Mouse (Mus musculus): ENCODE measurements around the gene Tifab. TPM values are rescaled to one million over a fixed set of nuclear protein-coding genes. Genes with fewer than 3 reads are reported as not detected.

Gene Tifab
- polyA plus RNA-seq, 1 experiment: 13.9 TPM

DNA sequence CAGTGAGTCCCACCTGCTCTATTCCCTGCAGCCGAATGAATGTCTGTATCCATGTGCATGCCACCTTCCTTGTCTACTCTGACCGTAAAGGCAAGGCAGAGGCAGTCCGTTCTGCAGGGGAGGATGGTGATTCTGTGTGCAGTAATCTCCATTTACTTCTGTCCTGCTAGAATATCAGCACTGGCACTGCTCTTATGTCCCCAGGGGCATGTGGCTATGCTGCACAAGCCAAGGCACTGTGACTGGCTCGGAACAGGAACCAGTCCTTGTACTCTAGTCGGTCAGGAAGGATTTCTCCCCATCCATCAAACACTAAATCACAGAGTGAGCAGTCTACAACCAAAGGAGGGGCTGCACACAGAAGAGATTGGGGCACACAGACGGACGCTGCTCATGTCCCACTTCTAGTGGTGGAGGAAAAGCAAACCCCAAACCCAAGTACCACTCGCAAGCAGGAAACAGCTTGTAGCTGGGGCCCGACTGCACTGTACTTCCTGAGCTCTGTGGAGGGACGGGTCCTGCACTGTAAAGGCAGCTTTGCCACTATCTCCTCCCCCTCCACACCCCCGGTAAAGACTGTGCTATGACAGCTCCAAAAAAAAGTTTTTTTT is 46.3 kb downstream of the Tifab start:
- DNase-seq: no peak
- Histone ChIP-seq H3K4me3 (replicated peaks; ENCODE audit: extremely low read depth, low read depth, low read length) (no peak overlapping the region), H3K4me1 (ENCODE audit: control insufficient read depth, insufficient read depth, low read length) (peaks cover 10% of the 10 kb centered on the region; the same call in 1 of the 2 replicates)
- TF ChIP-seq CTCF (IDR thresholded peaks at IDR 0.05; ENCODE audit: insufficient read depth, low read length) (no peak), POLR2A (IDR thresholded peaks at IDR 0.05; ENCODE audit: borderline replicate concordance, extremely low read depth, low read depth, low read length) (no peak)
- 38% methylated on average over 11 of the region's 11 CpGs for WGBS

DNA sequence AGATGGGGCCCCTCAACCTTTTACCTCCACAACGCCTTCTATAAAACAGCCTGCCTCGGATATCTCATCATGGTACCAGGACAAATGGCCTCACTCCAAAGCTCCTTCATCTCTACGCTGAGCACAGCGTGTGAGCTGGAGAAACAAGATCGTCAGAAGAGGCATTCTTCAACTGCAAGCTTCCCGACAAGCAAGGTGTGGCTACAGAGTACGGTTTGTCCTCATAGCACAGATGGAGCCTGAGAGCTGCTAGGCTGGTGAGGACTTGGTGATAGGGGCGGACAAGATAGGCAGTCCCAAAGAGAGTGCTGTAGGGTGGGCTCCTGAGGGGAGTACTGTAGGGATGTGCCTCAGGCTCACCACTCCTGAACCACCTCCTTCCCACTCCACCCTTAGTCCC is 48.1 kb downstream of the Tifab start:
- WGBS: 60% methylated on average over 8 of the region's 8 CpGs
- DNase-seq: no peak
- TF ChIP-seq POLR2A (IDR thresholded peaks at IDR 0.05; ENCODE audit: borderline replicate concordance, extremely low read depth, low read depth, low read length) (no peak), CTCF (IDR thresholded peaks at IDR 0.05; ENCODE audit: insufficient read depth, low read length) (no peak)

DNA sequence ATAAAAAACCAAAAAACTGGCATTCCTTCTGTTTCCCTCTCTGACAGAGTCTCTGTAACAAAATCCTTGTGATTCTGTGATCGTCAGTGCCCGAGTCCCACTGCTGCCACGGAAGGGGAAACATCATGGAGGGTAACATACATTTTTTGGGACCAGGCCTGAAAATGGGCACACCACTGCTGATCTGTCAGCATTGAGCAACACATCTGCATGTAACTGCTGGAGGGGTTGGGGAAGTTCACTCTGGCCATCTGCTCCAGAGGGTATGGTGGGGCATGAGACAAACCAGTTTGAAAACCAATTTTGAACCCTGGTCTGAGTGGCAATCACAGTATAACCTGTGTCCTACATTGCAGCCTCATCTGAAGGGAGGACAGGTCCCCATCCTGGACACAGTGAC is 49.1 kb downstream of the Tifab start:
- DNase-seq: no peak
- Histone ChIP-seq H3K4me1 (ENCODE audit: control insufficient read depth, insufficient read depth, low read length) (peaks cover 10% of the 10 kb centered on the region; the same call in 1 of the 2 replicates), H3K4me3 (replicated peaks; ENCODE audit: extremely low read depth, low read depth, low read length) (no peak overlapping the region)
- WGBS: 91% methylated on average over 3 of the region's 3 CpGs
- TF ChIP-seq CTCF (IDR thresholded peaks at IDR 0.05; ENCODE audit: insufficient read depth, low read length) (no peak), POLR2A (IDR thresholded peaks at IDR 0.05; ENCODE audit: borderline replicate concordance, extremely low read depth, low read depth, low read length) (no peak)

More for the DNA sequence above, 48.1 kb downstream of the Tifab start:
- no peak overlapping the region for H3K4me3 ChIP-seq (replicated peaks; ENCODE audit: extremely low read depth, low read depth, low read length)
- H3K4me1 ChIP-seq (ENCODE audit: control insufficient read depth, insufficient read depth, low read length): peaks cover 10% of the 10 kb centered on the region; the same call in 1 of the 2 replicates

DNA sequence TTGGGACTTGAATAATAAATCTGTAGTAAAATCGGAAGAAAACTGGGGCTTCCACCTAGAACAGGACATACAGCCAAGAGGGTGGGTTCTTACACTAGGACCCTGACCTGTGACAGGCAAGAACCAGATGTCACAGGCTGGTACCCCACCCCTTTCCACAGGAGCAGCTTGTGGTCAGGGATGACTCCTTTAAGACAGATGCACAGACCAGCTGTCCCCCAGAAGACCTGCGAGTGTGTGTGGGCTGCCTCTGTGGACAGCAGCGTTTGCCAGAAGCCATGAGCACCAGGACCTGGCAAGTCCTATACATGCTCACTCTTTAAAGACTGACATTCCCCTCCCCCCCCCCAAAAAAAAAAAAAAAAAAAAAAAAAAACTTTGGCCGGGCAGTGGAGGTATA is 49.7 kb downstream of the Tifab start:
- DNase-seq: no peak
- TF ChIP-seq POLR2A (IDR thresholded peaks at IDR 0.05; ENCODE audit: borderline replicate concordance, extremely low read depth, low read depth, low read length) (no peak), CTCF (IDR thresholded peaks at IDR 0.05; ENCODE audit: insufficient read depth, low read length) (no peak)
- 70% methylated on average over 4 of the region's 4 CpGs for WGBS
- Histone ChIP-seq H3K4me1 (ENCODE audit: control insufficient read depth, insufficient read depth, low read length) (peaks cover 10% of the 10 kb centered on the region; the same call in 1 of the 2 replicates), H3K4me3 (replicated peaks; ENCODE audit: extremely low read depth, low read depth, low read length) (no peak overlapping the region)

DNA sequence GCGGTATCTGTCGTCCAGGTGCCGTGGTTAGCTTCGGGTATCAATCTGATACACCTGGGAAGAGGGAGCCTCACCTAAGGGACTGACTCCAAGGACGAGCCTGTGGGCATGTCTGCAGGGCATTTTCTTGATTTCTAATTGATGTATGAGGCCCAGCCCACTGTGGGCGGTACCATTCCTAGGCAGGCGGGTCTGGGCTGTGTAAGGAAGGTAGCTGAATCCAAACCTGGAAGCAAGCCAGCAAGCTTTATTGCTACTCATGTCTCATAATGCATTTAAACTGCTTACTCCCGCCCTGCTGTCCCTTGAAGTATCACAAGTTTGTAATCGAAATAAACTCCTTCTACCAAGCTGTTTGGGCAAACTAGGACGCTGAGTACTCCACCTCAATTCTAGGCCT is 53.1 kb downstream of the Tifab start:
- TF ChIP-seq CTCF (IDR thresholded peaks at IDR 0.05; ENCODE audit: insufficient read depth, low read length) (no peak), POLR2A (IDR thresholded peaks at IDR 0.05; ENCODE audit: borderline replicate concordance, extremely low read depth, low read depth, low read length) (no peak)
- H3K4me3 ChIP-seq (replicated peaks; ENCODE audit: extremely low read depth, low read depth, low read length): no peak overlapping the region
- no peaks in the 10 kb centered on the region for H3K4me1 ChIP-seq (ENCODE audit: control insufficient read depth, insufficient read depth, low read length)
- 92% methylated on average over 10 of the region's 10 CpGs for WGBS
- no peak for DNase-seq

Other genes starting within 250 kb of the Tifab start
- 85.2 and 110 TPM in 2 replicates for gene H2afy, start 42.5 kb downstream of the Tifab start, polyA plus RNA-seq (2012; rRNA removed)
- gene Neurog1, start 73.3 kb upstream of the Tifab start, polyA plus RNA-seq (2012; rRNA removed): not detected in 2 replicates
- 285 and 286 TPM in 2 replicates for gene Cxcl14, start 117.7 kb upstream of the Tifab start, polyA plus RNA-seq (2012; rRNA removed)
- 0.06 TPM in 1 of 2 replicates, not detected in the other for gene Gm3045, start 247.7 kb upstream of the Tifab start, polyA plus RNA-seq (2012; rRNA removed)

Data from lung, adult 2 months (tissue).